Mouse (Mus musculus) T-helper 2 cell (primary cell): ENCODE measurements at regions not wholly inside any gene's neighbourhood (a gene's known extent, or its start where the extent isn't known, plus 50 kb on each side); places are given as distances from the start of the nearest gene placed in this dataset.
"Not testable (repeated sequence)": the region's sequence is repeated elsewhere in the genome, so short reads cannot be mapped to it uniquely, and the experiment has no call there.

Experiments
- in situ Hi-C: fragments of 300-600 bp; cut with MboI, MseI; formaldehyde crosslinking; loops from one replicate; pipeline ENCODE4 v1.15.1; 2025; ENCODE audit warnings: high pct_unique_total_duplicates

DNA sequence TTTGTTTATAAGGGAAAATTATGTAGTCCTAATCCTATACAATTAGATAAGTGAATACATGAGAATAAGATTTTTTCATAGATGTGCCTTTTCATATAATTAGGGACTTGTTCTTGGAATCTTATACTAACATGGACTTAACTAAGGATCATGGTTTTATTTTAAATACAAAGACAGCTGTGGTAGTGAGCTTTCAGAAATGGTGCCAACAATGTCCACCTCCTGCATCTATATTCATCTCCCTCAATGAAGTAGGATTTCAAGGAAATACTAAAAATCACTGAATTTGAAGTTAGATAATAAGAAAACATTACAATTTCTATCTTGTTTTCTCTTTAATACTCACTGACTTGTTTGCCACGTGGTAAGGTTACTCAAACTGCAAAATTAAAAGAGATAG lies 619.8 kb downstream of the Anxa1 start:
- in situ Hi-C loops: no loop called here

DNA sequence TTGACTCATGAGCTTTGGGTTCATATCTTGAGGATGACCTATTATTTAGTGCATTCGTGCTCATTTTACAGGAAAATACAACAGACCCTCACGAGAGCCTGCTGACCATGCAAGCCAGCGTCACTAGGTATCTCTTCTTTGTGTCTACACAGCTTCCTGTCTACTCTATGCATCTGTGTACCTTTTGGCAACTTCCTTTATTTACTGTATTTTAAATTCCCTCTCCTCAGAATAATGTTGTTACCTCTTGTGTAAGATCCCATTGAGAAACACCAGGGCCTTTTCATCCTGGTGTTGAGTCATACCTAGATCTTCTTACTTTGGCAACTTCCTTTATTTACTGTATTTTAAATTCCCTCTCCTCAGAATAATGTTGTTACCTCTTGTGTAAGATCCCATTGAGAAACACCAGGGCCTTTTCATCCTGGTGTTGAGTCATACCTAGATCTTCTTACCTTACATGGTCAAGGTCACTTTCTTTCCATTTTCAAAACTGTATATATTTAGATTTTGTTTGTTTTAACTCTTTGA lies 639.1 kb upstream of the Rorb start:
- in situ Hi-C loops: not testable (repeated sequence)

DNA sequence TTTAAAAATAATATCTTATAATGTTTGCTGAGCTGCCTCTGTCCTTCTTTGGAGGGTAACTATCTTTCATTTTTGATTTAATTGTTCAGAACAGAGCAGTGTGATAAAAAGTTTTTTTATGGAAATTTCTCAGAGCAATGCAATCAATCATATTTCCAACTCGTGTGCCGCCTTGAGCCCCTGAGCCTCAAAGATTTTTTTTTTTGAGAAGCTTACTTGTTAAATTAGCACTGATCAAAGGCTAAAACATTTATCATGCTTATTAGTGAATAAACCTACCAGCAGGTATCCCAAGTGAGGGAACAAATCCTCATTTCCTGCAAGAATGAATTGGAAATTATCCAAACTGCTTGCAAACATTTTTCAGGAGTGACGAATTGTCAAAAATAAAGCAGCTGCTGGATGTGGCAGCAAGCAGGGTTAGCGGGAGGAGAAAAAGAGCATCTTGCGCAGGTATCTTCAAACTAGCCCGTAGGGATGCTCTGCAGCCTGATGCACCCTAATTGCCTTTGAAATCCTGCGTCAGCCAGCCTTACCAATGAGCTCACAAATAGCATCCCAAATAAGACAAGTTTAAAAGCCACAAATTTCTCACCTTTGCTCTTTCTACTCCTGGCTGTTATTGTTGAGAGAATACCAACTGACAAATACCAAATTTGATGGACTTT lies 637.0 kb upstream of the Rorb start:
- in situ Hi-C loops: no loop called here

DNA sequence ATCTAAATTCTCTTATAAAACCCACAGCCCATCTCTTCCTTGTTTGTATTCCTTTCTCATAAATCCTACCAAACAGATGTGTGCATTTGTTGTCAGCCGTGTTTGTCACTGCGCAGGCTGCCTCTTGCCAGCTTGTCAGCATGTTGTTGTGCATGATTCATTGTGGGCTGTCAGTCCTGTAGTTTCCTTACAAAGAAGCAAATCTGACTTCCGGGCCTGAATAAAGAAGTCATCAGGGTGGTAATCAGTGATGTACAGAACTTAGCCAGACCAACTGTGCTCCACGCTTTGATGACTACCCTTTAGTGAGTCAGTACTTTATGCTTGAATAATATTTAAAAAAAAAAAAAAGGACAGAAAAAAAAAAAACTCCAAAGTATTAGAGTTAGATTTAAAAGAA lies 608.9 kb upstream of the Rorb start:
- in situ Hi-C loops: loop anchor here (25.0 kb wide), 1 partner anchor 967 kb away; no protein-coding TSS in a partner anchor
